In the genomic region with DNA sequence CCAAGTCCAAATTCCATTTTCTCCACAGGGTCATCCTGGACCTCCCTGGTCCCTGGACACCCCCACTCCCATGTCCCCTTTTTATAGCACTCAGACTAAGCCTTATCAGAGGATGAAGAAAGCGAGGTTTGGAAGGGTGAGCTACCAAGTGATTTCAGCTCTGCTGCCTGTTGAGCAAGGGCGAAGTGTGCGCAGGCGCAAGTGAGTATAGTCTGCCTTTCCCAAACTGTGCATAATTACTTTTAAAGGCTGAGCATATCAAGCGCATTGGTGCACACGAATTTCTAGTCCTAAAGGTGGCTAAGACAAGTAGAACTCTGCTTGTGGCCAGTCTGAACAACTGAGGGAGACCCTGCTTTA, we compare ENCODE assay signal across 30 mouse cellular contexts. TPM values are rescaled to one million over a fixed set of nuclear protein-coding genes. Genes with fewer than 3 reads are reported as not detected.
A peak's percentile ranks its signal among the peaks of the same experiment; 100 is the strongest.
DNase-seq lines count a peak whose midpoint lies in the region; ATAC-seq and TF ChIP-seq lines count a peak whose summit lies in the region.
"Had no signal": no experiment of that assay in that cellular context is flagged by ENCODE, and none has a peak within 500 bp of the region (broad histone marks: within the 10 kb centered on the region; RNA-seq: fewer than 3 reads in every experiment).

No protein-coding gene starts in this region.

- no peak for TF ChIP-seq CTCF in heart, postnatal 0 days (IDR thresholded peaks at IDR 0.05; ENCODE audit: low read depth)
- no peak for TF ChIP-seq CTCF in G1E (IDR thresholded peaks at IDR 0.05; ENCODE audit: low read depth, low read length)
- no peak for TF ChIP-seq CTCF in MEL (IDR thresholded peaks at IDR 0.05 in 2 of 3, conservative IDR thresholded peaks at IDR 0.05 in 1 of 3; ENCODE audit: control insufficient read depth in 1 of 3, insufficient read depth in 1 of 3, low read depth in 2 of 3, low read length in 3 of 3, poor library complexity in 1 of 3, severe bottlenecking in 1 of 3)

- no peak for DNase-seq in heart, postnatal 0 days (ENCODE audit: low spot score)
- no peak for DNase-seq in heart, adult 18-20 months
- DNase-seq in G1E (ENCODE audit: low spot score), result peak; percentile 47
- peak; percentile 78 for DNase-seq in MEL (ENCODE audit: low read depth, low spot score)
- no peak for DNase-seq in cerebellum, adult 18-20 months
- DNase-seq in layer of hippocampus, adult 18-20 months (ENCODE audit: low spot score in 2 of 2), result no peak
- no peak for DNase-seq in embryo, embryonic 10.5 days (ENCODE audit: low spot score)
- DNase-seq: adrenal gland, postnatal 14 days; B cell, adult 2 months; cerebellum, adult 11-12 months; cerebellum, postnatal 10 days; gastrocnemius, postnatal 10 days; kidney, adult 18-20 months; layer of hippocampus, postnatal 36 days; lung, postnatal 4 days; right cerebral cortex, postnatal 25 days; thymus, postnatal 14 days had no signal

- 71% methylated on average over 6 of the region's 6 CpGs for WGBS in heart, postnatal 0 days
- 43% methylated on average over 6 of the region's 6 CpGs for WGBS in liver, embryonic 15.5 days (ENCODE audit: insufficient replicate concordance)

- H3K4me1 ChIP-seq in heart, postnatal 0 days (ENCODE audit: control insufficient read depth, insufficient read depth), result peaks cover 58% of the 10 kb centered on the region
- H3K4me1 ChIP-seq in G1E (ENCODE audit: insufficient read depth, low read depth, low read length), result peaks cover 93% of the 10 kb centered on the region
- peaks cover 12 to 48% of the 10 kb centered on the region in 2 experiments for H3K4me1 ChIP-seq in MEL (ENCODE audit: control insufficient read depth in 1 of 2, insufficient read depth in 2 of 2, low read length in 2 of 2)
- peaks cover 41% of the 10 kb centered on the region for H3K4me1 ChIP-seq in liver, embryonic 15.5 days (replicated peaks)

- H3K27ac ChIP-seq in heart, postnatal 0 days (ENCODE audit: low read depth), result peak overlapping the region; percentile 94
- H3K27ac ChIP-seq in MEL (ENCODE audit: control insufficient read depth, low read depth, low read length), result peak overlapping the region; percentile 35
- H3K27ac ChIP-seq in liver, embryonic 15.5 days (replicated peaks), result no peak overlapping the region
- H3K27ac ChIP-seq: embryonic facial prominence, embryonic 10.5 days; embryonic facial prominence, embryonic 15.5 days; forebrain, embryonic 12.5 days; heart, embryonic 10.5 days; hindbrain, embryonic 14.5 days; limb, embryonic 10.5 days; limb, embryonic 15.5 days; lung, embryonic 15.5 days; midbrain, embryonic 13.5 days had no signal

- H3K79me2 ChIP-seq in MEL (ENCODE audit: control insufficient read depth, insufficient read depth, low read length, poor library complexity), result no peaks in the 10 kb centered on the region

- no peak overlapping the region for H3K4me2 ChIP-seq in heart, postnatal 0 days (ENCODE audit: low read depth, low read length)
- H3K4me2 ChIP-seq in liver, embryonic 15.5 days, result peak overlapping the region; percentile 60
- H3K4me2 ChIP-seq: embryonic facial prominence, embryonic 15.5 days; forebrain, embryonic 12.5 days; hindbrain, embryonic 14.5 days; limb, embryonic 15.5 days; lung, embryonic 15.5 days; midbrain, embryonic 13.5 days had no signal

- no peak for TF ChIP-seq EP300 in heart, postnatal 0 days (IDR thresholded peaks at IDR 0.05; ENCODE audit: low read depth)
- TF ChIP-seq EP300 in MEL (IDR thresholded peaks at IDR 0.05; ENCODE audit: low read depth in 1 of 2, low read length in 2 of 2), result no peak

- no peaks in the 10 kb centered on the region for H3K9me3 ChIP-seq in heart, postnatal 0 days (replicated peaks; ENCODE audit: control insufficient read depth, low read length)
- H3K9me3 ChIP-seq in G1E (replicated peaks), result no peaks in the 10 kb centered on the region
- H3K9me3 ChIP-seq in MEL (replicated peaks; ENCODE audit: insufficient read depth, low read length), result no peaks in the 10 kb centered on the region
- H3K9me3 ChIP-seq in liver, embryonic 15.5 days (replicated peaks), result no peaks in the 10 kb centered on the region
- H3K9me3 ChIP-seq: embryonic facial prominence, embryonic 10.5 days; embryonic facial prominence, embryonic 15.5 days; forebrain, embryonic 12.5 days; heart, embryonic 10.5 days; limb, embryonic 10.5 days; limb, embryonic 15.5 days; lung, embryonic 15.5 days; megakaryocyte, embryonic 14.5 days; midbrain, embryonic 13.5 days had no signal

- no peak overlapping the region for H3K4me3 ChIP-seq in heart, postnatal 0 days (ENCODE audit: low read depth, low read length)
- H3K4me3 ChIP-seq in G1E (ENCODE audit: low read depth, low read length) (peak overlapping the region; percentile 37; the same call in 1 of the 2 replicates), MEL (ENCODE audit: control insufficient read depth in 1 of 2, insufficient read depth in 1 of 2, low read depth in 2 of 2, low read length in 2 of 2) (no peak overlapping the region)
- H3K4me3 ChIP-seq in liver, embryonic 15.5 days (replicated peaks), result 0 out of 2 replicates have a peak overlapping the region, but pooled peaks have one; percentile 7
- H3K4me3 ChIP-seq: embryonic facial prominence, embryonic 10.5 days; embryonic facial prominence, embryonic 15.5 days; forebrain, embryonic 12.5 days; heart, embryonic 10.5 days; limb, embryonic 10.5 days; limb, embryonic 15.5 days; lung, embryonic 15.5 days; megakaryocyte, embryonic 14.5 days; midbrain, embryonic 13.5 days had no signal

- no peak for TF ChIP-seq POLR2A in MEL (IDR thresholded peaks at IDR 0.05; ENCODE audit: control insufficient read depth in 1 of 2, insufficient read depth in 1 of 2, low read depth in 1 of 2, low read length in 2 of 2, poor library complexity in 1 of 2)

- H3K27me3 ChIP-seq in heart, postnatal 0 days (ENCODE audit: control insufficient read depth, insufficient read depth, low read length), result no peaks in the 10 kb centered on the region
- H3K27me3 ChIP-seq in G1E (ENCODE audit: insufficient read depth, low read length) (peaks cover 11% of the 10 kb centered on the region), MEL (ENCODE audit: control insufficient read depth in 1 of 2, insufficient read depth in 2 of 2, low read length in 2 of 2) (no peaks in the 10 kb centered on the region)
- peaks cover 32% of the 10 kb centered on the region for H3K27me3 ChIP-seq in liver, embryonic 15.5 days
- H3K27me3 ChIP-seq: embryonic facial prominence, embryonic 15.5 days; midbrain, embryonic 13.5 days; Patski had no signal

- no peaks in the 10 kb centered on the region for H3K36me3 ChIP-seq in heart, postnatal 0 days (replicated peaks; ENCODE audit: control insufficient read depth, insufficient read depth, low read length)
- H3K36me3 ChIP-seq in G1E (replicated peaks), result no peaks in the 10 kb centered on the region
- H3K36me3 ChIP-seq in MEL (ENCODE audit: control insufficient read depth in 1 of 2, insufficient read depth in 2 of 2, low read length in 2 of 2), result peaks cover 0 to 22% of the 10 kb centered on the region in 2 experiments; a peak in 2 of 4 replicates
- no peaks in the 10 kb centered on the region for H3K36me3 ChIP-seq in liver, embryonic 15.5 days (replicated peaks)
- H3K36me3 ChIP-seq: embryonic facial prominence, embryonic 10.5 days; embryonic facial prominence, embryonic 15.5 days; forebrain, embryonic 12.5 days; heart, embryonic 10.5 days; limb, embryonic 10.5 days; limb, embryonic 15.5 days; lung, embryonic 15.5 days; midbrain, embryonic 13.5 days had no signal

- TF ChIP-seq RAD21 in MEL (IDR thresholded peaks at IDR 0.05; ENCODE audit: low read depth, low read length), result no peak

- H3K9ac ChIP-seq in heart, postnatal 0 days (replicated peaks; ENCODE audit: low read depth, low read length), result no peak overlapping the region
- no peak overlapping the region for H3K9ac ChIP-seq in MEL (ENCODE audit: control insufficient read depth, low read depth, low read length, poor library complexity, severe bottlenecking)
- H3K9ac ChIP-seq in liver, embryonic 15.5 days, result no peak overlapping the region
- H3K9ac ChIP-seq: embryonic facial prominence, embryonic 15.5 days; forebrain, embryonic 12.5 days; hindbrain, embryonic 14.5 days; limb, embryonic 15.5 days; lung, embryonic 15.5 days; midbrain, embryonic 13.5 days had no signal

- ATAC-seq in heart, postnatal 0 days (ENCODE audit: insufficient read depth, low read depth), result no peak
- no peak for ATAC-seq in G1E (ENCODE audit: extremely low read depth, insufficient number of reproducible peaks, low FRiP score, poor library complexity, severe bottlenecking)
- 0 out of 2 replicates have a peak, but pooled peaks have one; percentile 40 for ATAC-seq in liver, embryonic 15.5 days (ENCODE audit: insufficient read depth)
- ATAC-seq: midbrain, embryonic 13.5 days; Patski had no signal

TF ChIP-seq in MEL, 35 proteins besides CTCF, POLR2A, EP300 and RAD21:
- TF ChIP-seq GABPA (IDR thresholded peaks at IDR 0.05; ENCODE audit: low read depth, low read length), result no peak
- no peak for TF ChIP-seq TCF12 (IDR thresholded peaks at IDR 0.05; ENCODE audit: low read depth, low read length)
- TF ChIP-seq NRF1 (IDR thresholded peaks at IDR 0.05; ENCODE audit: insufficient read depth, low read depth, low read length, poor library complexity, severe bottlenecking), result peak; percentile 80

RNA-seq across cellular contexts. Expression of a gene that starts 35.5 kb away (rescaled TPM):
- 0.54 and 0.73 TPM in 2 replicates for total RNA-seq in heart, postnatal 0 days (2014; rRNA removed; ENCODE audit: low replicate concordance)
- polyA plus RNA-seq in heart, postnatal 0 days (2015; fragmentation: Nextera tagmentation; extraction: Ambion mirVana), result 0.32 and 0.71 TPM in 2 replicates
- total RNA-seq in heart, adult 18-20 months (2021), result under 1 TPM; 0.10 TPM
- 0.75 TPM in 1 of 2 replicates, not detected in the other for total RNA-seq in G1E (2014; fragmentation: Nextera tagmentation)
- total RNA-seq in G1E (2017), result 1.0 and 1.2 TPM in 2 replicates
- polyA plus RNA-seq in G1E (2012), result 0.02 and 0.12 TPM in 2 replicates
- 0.10 and 0.27 TPM in 2 replicates for total RNA-seq in MEL (2012; rRNA removed)
- polyA plus RNA-seq in MEL (2012; ENCODE audit: insufficient read depth in 1 of 2, insufficient read length in 2 of 2, low read depth in 1 of 2, low replicate concordance in 2 of 2, missing spikeins in 1 of 2), result under 1 TPM in 1 of 2 experiments, not detected in 1; 0.31 TPM
- not detected in 2 replicates for polyA plus RNA-seq in liver, embryonic 15.5 days (2015; fragmentation: Nextera tagmentation; extraction: Ambion mirVana)
- total RNA-seq in layer of hippocampus, adult 18-20 months (2021), result 1 to 10 TPM; 1.8 to 2.7 TPM
- polyA plus RNA-seq: forebrain, embryonic 12.5 days; hindbrain, embryonic 14.5 days had no signal

RNA-seq across cellular contexts. Expression of a gene that starts 56.6 kb away (rescaled TPM):
- total RNA-seq in heart, postnatal 0 days (2014; rRNA removed; ENCODE audit: low replicate concordance), result 0.84 TPM in 1 of 2 replicates, not detected in the other
- 0.10 TPM in 1 of 2 replicates, not detected in the other for polyA plus RNA-seq in heart, postnatal 0 days (2015; fragmentation: Nextera tagmentation; extraction: Ambion mirVana)
- under 1 TPM in 1 of 2 experiments, not detected in 1; 0.15 TPM for total RNA-seq in heart, adult 18-20 months (2021)
- 7.2 and 8.0 TPM in 2 replicates for total RNA-seq in G1E (2014; fragmentation: Nextera tagmentation)
- total RNA-seq in G1E (2017), result 8.3 and 10.3 TPM in 2 replicates
- polyA plus RNA-seq in G1E (2012), result 4.0 and 4.5 TPM in 2 replicates
- total RNA-seq in MEL (2012; rRNA removed), result 11.2 and 15.4 TPM in 2 replicates
- 10 to 100 TPM in 1 of 2 experiments, not detected in 1; 10.6 TPM for polyA plus RNA-seq in MEL (2012; ENCODE audit: insufficient read depth in 1 of 2, insufficient read length in 2 of 2, low read depth in 1 of 2, low replicate concordance in 2 of 2, missing spikeins in 1 of 2)
- 0.50 TPM in 2 replicates for polyA plus RNA-seq in liver, embryonic 15.5 days (2015; fragmentation: Nextera tagmentation; extraction: Ambion mirVana)
- total RNA-seq in layer of hippocampus, adult 18-20 months (2021), result not detected
- total RNA-seq: adrenal gland, postnatal 14 days; gastrocnemius, postnatal 10 days; layer of hippocampus, postnatal 36 days had no signal
- polyA plus RNA-seq: embryonic facial prominence, embryonic 10.5 days; forebrain, embryonic 12.5 days; hindbrain, embryonic 14.5 days; kidney, embryonic 16.5 days; limb, embryonic 10.5 days; midbrain, embryonic 13.5 days; Patski had no signal

Comparison
In these comparisons a context has a peak if more than half of its experiments do, and no peak if none do; other contexts are left out.
1. DNase-seq: peak in G1E (single experiment) and MEL (single experiment); none in heart, postnatal 0 days (single experiment), heart, adult 18-20 months (0 of 2), cerebellum, adult 18-20 months (0 of 2), layer of hippocampus, adult 18-20 months (0 of 2) and embryo, embryonic 10.5 days (single experiment).
2. H3K4me3 ChIP-seq: peak in G1E (single experiment) and liver, embryonic 15.5 days (single experiment); none in heart, postnatal 0 days (single experiment) and MEL (0 of 2).